Mouse (Mus musculus): Measurements from ENCODE around the gene Sgcd.
A peak's percentile ranks its signal among the peaks of the same experiment; 100 is the strongest.
"Not testable (repeated sequence)": the region's sequence is repeated elsewhere in the genome, so short reads cannot be mapped to it uniquely, and the experiment has no call there.

Gene Sgcd

DNA sequence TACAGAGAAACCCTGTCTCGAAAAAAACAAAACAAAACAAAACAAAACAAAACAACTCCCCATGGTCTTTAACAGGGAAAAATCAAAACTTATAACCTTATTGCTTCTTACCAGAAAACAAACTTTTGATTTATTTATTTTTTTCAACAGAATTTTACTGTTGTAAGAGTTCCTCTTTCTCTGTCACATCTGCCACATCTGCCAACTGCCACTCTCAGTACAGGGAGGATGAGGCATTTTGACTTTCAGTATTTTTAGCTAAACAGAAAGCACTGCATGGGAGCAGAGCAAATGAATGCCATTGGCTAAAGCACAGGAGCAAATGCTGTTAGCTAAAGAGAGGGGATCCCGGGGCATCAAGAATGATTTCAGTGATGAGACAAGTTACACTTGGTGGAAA is 528.6 kb downstream of the Sgcd start:
- DNase-seq (ENCODE audit: low spot score in 2 of 2), result peak; percentile 9 to 15

- DNase-seq (ENCODE audit: low spot score in 2 of 2), result no peak
Observed at GRCm38 (mm10) chr11:47459214-47459613, 529.6 kb downstream of the Sgcd start.

DNA sequence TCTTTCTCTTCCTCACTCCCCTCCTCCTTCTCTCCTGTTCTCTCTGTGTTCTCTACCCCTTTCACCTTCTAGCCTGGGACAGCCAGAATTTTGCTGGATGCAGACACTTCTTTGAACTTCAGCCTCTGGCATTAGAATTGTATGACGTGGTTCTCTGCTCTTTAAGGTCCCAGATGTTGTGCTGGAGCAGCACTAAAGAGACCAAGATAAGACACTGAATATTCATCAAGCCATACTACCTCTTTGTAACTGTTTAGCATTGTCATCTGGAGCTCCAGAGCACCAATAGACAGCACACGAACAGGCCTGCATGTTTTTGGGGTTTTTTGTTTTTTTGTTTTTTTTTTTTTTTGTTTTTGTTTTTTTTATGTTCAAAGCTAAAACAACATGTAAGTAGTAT is 541.0 kb downstream of the Sgcd start:
- DNase-seq (ENCODE audit: low spot score in 2 of 2), result no peak

DNA sequence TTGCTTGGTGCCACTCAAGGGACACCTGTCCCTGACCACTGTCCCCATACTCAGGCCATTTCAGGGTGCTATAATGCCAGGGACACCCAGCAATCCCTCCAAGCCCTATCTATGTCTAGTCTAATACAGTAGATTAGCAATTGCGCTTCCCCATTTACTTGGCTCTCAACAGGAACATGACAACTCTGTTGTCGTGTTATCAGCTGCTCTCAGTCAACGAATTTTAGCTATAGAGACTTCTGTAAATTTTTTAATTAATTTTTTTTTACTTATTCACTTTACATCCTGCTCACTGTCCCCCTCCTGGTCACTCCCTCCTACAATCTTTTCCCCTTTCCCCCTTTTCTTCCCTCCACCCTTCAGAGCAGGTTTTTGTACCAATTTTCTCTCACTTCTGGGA is 542.4 kb downstream of the Sgcd start:
- DNase-seq (ENCODE audit: low spot score in 2 of 2), result no peak

- no peak for DNase-seq (ENCODE audit: low spot score in 2 of 2)
Observed at GRCm38 (mm10) chr11:47445683-47446082, 543.1 kb downstream of the Sgcd start.

DNA sequence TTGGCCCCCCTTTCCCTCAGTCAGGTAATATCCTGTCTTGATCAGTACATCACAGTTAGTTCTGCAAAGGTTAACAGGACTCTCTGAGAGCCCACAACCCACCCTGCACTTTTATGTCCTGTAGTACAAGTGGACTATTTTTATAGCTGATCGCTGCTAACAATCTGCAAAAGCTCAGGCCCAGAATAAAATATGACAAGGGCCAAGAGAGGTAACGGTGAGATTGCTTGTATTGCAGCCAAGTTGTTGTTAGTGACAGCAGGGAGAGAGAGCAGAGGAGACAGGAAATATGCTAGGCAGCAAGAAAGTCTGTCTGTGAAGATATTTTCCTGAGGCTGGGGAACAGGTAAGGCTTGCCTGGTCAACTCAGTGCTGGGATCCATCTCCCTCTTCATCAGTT is 546.5 kb downstream of the Sgcd start:
- no peak for DNase-seq (ENCODE audit: low spot score in 2 of 2)

DNA sequence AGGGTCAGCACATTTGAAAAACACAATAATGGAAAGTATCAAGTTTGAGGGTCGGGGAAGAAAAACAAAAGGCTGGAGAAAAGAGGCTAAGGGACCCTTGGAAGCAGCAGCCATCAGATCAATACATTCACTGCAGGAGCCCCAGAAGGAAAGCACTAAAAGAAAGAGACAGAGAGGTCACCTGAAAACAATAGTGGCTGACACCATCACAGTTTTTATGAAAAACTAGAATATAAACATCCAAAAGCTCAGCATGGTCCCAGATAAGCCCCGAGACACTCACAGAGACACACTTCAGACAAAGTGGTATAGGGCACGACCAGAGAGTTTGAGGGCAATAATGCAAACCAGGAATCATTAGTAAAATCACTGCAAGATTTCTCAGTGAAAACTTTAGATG is 589.2 kb downstream of the Sgcd start:
- DNase-seq (ENCODE audit: low spot score in 2 of 2), result no peak

DNA sequence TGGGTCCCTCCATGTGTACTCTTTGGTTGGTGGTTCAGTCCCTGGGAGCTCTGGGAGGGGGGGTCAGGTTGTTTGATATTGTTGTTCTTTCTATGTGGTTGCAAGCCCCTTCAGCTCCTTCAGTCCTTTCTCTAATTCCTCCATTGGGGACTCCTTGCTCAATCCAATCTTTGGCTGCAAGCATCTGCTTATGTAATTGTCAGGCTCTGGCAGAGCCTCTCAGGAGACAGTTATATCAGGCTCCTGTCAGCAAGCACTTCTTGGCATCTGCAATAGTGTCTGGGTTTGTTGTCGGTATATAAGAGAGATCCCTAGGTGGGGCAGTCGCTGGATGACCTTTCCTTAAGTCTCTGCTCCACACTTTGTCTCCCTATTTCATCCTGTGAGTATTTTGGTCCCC is 598.0 kb downstream of the Sgcd start:
- not testable (repeated sequence) for DNase-seq (ENCODE audit: low spot score in 2 of 2)

DNA sequence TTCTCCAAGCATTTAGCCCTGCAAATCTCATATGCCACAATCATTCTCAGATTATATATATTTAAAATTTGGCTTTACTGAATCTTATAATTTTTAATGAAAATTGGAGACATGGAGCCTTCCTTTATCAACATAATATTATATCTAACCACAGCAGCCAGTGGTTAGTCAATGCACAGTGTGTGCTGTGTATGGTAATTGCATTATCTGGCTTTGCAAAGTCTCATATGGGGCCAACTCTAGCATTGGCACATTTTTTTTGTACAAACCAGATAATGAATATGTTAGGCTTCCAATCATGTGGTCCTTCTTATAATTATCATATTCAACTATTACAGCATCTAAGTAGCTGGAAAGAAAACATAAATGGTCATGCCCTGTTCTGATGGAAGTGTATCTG is 599.4 kb downstream of the Sgcd start:
- DNase-seq (ENCODE audit: low spot score in 2 of 2), result no peak

DNA sequence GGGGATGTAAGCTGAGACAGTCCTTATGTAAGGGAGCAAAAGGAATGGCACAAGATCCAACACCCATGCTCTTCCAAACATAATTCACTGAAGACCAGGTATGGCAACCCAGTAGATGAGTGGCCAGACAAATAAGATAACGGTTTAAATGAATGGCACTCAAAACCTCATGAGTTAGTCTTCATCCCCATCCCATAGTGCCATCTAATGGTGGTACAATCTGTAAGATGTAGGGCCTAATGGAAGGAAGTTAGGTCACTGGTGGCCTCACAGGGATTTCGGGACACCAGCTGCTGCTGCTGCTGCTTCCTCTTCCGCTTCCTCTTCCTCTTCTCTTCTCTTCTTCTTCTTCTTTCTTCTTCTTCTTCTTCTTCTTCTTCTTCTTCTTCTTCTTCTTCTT is 601.0 kb downstream of the Sgcd start:
- no peak for DNase-seq (ENCODE audit: low spot score in 2 of 2)

DNA sequence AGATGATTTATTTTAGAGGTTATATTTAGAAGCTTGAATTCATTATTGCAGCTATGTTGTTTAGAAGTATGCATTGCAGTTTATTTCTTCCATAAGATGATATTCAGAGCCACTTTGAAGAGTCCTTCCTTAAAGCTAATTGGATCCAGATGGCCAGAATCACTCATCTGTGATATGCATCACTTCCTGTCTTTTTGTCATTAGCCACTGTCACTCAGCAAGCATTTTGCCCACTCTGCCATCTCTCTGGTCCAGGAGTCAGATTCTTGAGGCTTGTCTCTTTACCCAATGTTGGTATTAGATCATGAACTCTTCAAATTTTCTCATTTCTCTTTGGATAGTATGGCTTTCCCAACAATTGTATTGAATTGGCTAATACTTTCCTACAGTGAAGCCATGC is 602.6 kb downstream of the Sgcd start:
- DNase-seq (ENCODE audit: low spot score in 2 of 2), result no peak

DNA sequence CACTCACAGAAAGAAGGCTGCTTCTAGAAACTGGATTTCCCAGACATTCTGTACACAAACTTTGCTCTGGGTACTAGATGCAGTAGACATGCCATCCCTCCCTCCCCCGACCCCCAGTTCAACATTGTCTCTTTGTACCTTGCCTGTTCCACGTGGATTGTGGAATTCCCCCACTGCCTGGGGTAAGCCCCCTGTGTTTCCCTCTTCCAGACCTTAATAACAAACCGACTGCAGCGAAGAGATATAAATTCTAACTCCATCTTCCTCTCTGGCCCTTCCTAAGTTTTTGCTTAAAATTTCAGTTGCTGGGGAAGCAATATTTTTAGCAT is 609.2 kb downstream of the Sgcd start:
- no peak for DNase-seq (ENCODE audit: low spot score in 2 of 2)

- peak; percentile 5 to 14 for DNase-seq (ENCODE audit: low spot score in 2 of 2)
Observed at GRCm38 (mm10) chr11:47378843-47379629, 609.7 kb downstream of the Sgcd start.

DNA sequence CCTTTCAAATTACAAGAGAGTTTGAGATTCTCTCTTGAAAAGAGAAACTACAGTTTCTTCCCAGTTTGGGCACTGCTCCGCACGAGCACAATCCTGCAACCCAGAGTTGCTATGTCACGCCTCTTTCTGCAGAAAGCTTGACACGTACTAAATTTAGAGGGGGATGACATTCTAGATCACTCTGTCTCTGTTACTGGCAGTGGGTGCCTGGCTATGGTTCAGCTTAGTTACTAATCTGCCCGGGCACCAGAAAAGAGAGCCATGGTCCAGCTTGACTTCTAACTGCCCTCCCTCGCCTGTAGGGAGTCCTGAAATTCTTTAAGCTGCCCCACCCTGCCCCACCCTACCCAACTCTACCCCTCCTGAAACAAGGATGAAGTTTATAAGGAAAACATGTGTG is 611.3 kb downstream of the Sgcd start:
- no peak for DNase-seq (ENCODE audit: low spot score in 2 of 2)

- no peak for DNase-seq (ENCODE audit: low spot score in 2 of 2)
Observed at GRCm38 (mm10) chr11:47376915-47377314, 611.9 kb downstream of the Sgcd start.

DNA sequence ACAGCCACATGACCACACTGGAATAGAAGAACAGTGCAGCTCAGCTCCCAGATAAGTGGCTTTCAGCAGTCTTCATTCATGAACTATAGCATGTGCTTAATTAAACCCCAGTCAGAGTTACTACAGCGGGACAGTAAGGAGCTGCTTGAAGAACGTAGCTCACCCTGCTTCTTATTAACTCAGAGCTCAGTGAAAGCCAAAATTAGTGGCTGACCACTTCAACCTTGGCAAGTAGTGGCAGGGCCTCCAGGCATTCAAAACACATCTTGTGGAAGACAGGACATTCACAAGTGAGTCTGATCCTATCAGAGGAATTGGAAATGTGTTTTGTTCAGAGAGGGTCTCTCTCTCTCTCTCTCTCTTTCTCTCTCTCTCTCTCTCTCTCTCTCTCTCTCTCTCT is 617.2 kb downstream of the Sgcd start:
- no peak for DNase-seq (ENCODE audit: low spot score in 2 of 2)

- DNase-seq (ENCODE audit: low spot score in 2 of 2), result no peak
Observed at GRCm38 (mm10) chr11:47351585-47351984, 637.2 kb downstream of the Sgcd start.

DNA sequence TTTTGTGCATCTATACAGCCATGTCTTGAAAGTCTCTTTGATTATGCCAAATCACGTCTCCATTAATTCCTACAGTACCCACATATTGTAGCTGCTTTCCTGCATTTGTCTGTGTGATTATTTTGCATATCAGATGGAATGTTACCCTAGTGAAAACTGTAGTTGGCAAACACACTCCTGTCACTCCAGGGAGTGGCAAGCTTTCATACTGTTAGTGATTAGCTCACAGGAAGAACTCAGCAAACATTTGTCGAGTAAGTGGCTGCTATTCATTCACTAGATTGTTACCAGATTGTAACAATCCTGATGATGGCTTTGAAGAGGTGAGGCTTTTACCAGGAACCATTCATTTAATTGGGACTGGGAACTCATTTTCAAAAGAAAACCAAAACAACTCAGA is 645.3 kb downstream of the Sgcd start:
- DNase-seq (ENCODE audit: low spot score in 2 of 2), result no peak

GRCm38 (mm10) chr11:47333702-47334101 is 655.1 kb downstream of the Sgcd start:
- no peak for DNase-seq (ENCODE audit: low spot score in 2 of 2)

- no peak for DNase-seq (ENCODE audit: low spot score in 2 of 2)
Observed at GRCm38 (mm10) chr11:47305579-47305978, 683.2 kb downstream of the Sgcd start.

- no peak for DNase-seq (ENCODE audit: low spot score in 2 of 2)
Observed at GRCm38 (mm10) chr11:47304702-47305450, 683.9 kb downstream of the Sgcd start.

- DNase-seq (ENCODE audit: low spot score in 2 of 2), result no peak
Observed at GRCm38 (mm10) chr11:47299777-47300176, 689.0 kb downstream of the Sgcd start.

DNA sequence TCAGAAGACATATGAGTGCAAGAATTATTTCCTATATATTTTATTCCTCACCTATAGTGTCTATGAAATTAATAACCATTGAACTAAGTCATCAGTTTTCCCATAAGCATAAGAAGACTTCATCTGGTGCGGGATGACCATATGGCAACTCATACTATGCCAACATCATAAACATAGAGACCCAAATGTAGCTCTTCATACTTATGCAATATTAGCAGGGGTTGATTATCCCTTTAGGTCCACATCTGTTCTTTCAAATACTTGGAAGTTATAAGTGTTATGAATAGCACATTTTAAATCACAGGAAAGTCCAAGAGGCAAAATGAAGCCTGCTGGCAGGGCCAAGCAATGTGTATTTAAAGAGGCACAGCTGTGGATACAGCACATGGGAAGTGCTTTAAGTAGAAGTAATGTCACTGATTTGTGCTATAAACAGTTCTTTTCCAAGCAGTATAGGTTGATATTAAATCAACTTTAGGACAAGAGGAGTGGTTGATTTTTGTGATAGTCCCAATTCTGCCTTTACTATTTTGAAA is 690.9 kb downstream of the Sgcd start:
- no peak for DNase-seq (ENCODE audit: low spot score in 2 of 2)

All from thymus, postnatal 10 days (tissue).